Mouse (Mus musculus): ENCODE data around the gene Trub1. TPM values are rescaled to one million over a fixed set of nuclear protein-coding genes. Genes with fewer than 3 reads are reported as not detected.

The Trub1 gene
- polyA plus RNA-seq, 1 experiment from 2014 or later: 14.6 TPM

- no peak overlapping the region for H3K4me2 ChIP-seq
- H3K9me3 ChIP-seq (replicated peaks): no peaks in the 10 kb centered on the region
- no peak overlapping the region for H3K27ac ChIP-seq
- H3K4me3 ChIP-seq: no peak overlapping the region
- H3K27me3 ChIP-seq (replicated peaks): no peaks in the 10 kb centered on the region
- ATAC-seq: no peak
- H3K9ac ChIP-seq: no peak overlapping the region
- 76% methylated on average over 25 of the region's 25 CpGs for WGBS (ENCODE audit: insufficient replicate concordance)
- no peaks in the 10 kb centered on the region for H3K4me1 ChIP-seq
- H3K36me3 ChIP-seq: no peaks in the 10 kb centered on the region
These were observed 52.6 kb downstream of the Trub1 start for GRCm38 (mm10) chr19:57505048-57505932.

- Histone ChIP-seq H3K36me3 (no peaks in the 10 kb centered on the region), H3K4me3 (no peak overlapping the region), H3K9ac (no peak overlapping the region), H3K9me3 (replicated peaks) (no peaks in the 10 kb centered on the region), H3K27ac (no peak overlapping the region), H3K4me1 (no peaks in the 10 kb centered on the region), H3K27me3 (replicated peaks) (no peaks in the 10 kb centered on the region), H3K4me2 (no peak overlapping the region)
- no peak for ATAC-seq
- 64% methylated on average over 5 of the region's 5 CpGs for WGBS (ENCODE audit: insufficient replicate concordance)
These were observed 53.9 kb downstream of the Trub1 start for GRCm38 (mm10) chr19:57506591-57506990.

GRCm38 (mm10) chr19:57508261-57508788 lies 55.6 kb downstream of the Trub1 start:
- no peak overlapping the region for H3K27ac ChIP-seq
- no peak overlapping the region for H3K9ac ChIP-seq
- WGBS (ENCODE audit: insufficient replicate concordance): 76% methylated on average over 11 of the region's 11 CpGs
- H3K4me2 ChIP-seq: no peak overlapping the region
- H3K4me3 ChIP-seq: no peak overlapping the region
- no peaks in the 10 kb centered on the region for H3K9me3 ChIP-seq (replicated peaks)
- no peaks in the 10 kb centered on the region; the same call in 1 of the 2 replicates for H3K4me1 ChIP-seq
- no peak for ATAC-seq
- no peaks in the 10 kb centered on the region for H3K27me3 ChIP-seq (replicated peaks)
- H3K36me3 ChIP-seq: no peaks in the 10 kb centered on the region

- H3K27ac ChIP-seq: no peak overlapping the region
- H3K4me2 ChIP-seq: no peak overlapping the region
- H3K4me1 ChIP-seq: no peaks in the 10 kb centered on the region; the same call in 1 of the 2 replicates
- WGBS (ENCODE audit: insufficient replicate concordance): 46% methylated on average over 14 of the region's 14 CpGs
- no peak for ATAC-seq
- no peaks in the 10 kb centered on the region for H3K9me3 ChIP-seq (replicated peaks)
- no peaks in the 10 kb centered on the region for H3K36me3 ChIP-seq
- H3K27me3 ChIP-seq (replicated peaks): no peaks in the 10 kb centered on the region
- no peak overlapping the region for H3K4me3 ChIP-seq
- no peak overlapping the region for H3K9ac ChIP-seq
These were observed 57.1 kb downstream of the Trub1 start for GRCm38 (mm10) chr19:57509758-57510319.

GRCm38 (mm10) chr19:57510836-57511235 lies 58.1 kb downstream of the Trub1 start:
- H3K4me2 ChIP-seq: no peak overlapping the region
- no peak overlapping the region for H3K4me3 ChIP-seq
- H3K4me1 ChIP-seq: no peaks in the 10 kb centered on the region; the same call in 1 of the 2 replicates
- H3K9me3 ChIP-seq (replicated peaks): no peaks in the 10 kb centered on the region
- no peak overlapping the region for H3K27ac ChIP-seq
- no peaks in the 10 kb centered on the region for H3K36me3 ChIP-seq
- H3K27me3 ChIP-seq (replicated peaks): no peaks in the 10 kb centered on the region
- no peak for ATAC-seq
- 85% methylated on average over 11 of the region's 11 CpGs for WGBS (ENCODE audit: insufficient replicate concordance)
- H3K9ac ChIP-seq: no peak overlapping the region

- Histone ChIP-seq H3K4me1 (no peaks in the 10 kb centered on the region; the same call in 1 of the 2 replicates), H3K4me2 (no peak overlapping the region), H3K9ac (no peak overlapping the region), H3K27ac (no peak overlapping the region), H3K4me3 (no peak overlapping the region), H3K9me3 (replicated peaks) (no peaks in the 10 kb centered on the region), H3K27me3 (replicated peaks) (no peaks in the 10 kb centered on the region), H3K36me3 (no peaks in the 10 kb centered on the region)
- 72% methylated on average over 9 of the region's 9 CpGs for WGBS (ENCODE audit: insufficient replicate concordance)
- no peak for ATAC-seq
These were observed 60.4 kb downstream of the Trub1 start for GRCm38 (mm10) chr19:57513123-57513522.

- H3K4me2 ChIP-seq: no peak overlapping the region
- H3K27me3 ChIP-seq (replicated peaks): no peaks in the 10 kb centered on the region
- no peak overlapping the region for H3K4me3 ChIP-seq
- no peaks in the 10 kb centered on the region for H3K36me3 ChIP-seq
- H3K9me3 ChIP-seq (replicated peaks): no peaks in the 10 kb centered on the region
- H3K4me1 ChIP-seq: no peaks in the 10 kb centered on the region
- ATAC-seq: no peak
- no peak overlapping the region for H3K9ac ChIP-seq
- no peak overlapping the region for H3K27ac ChIP-seq
These were observed 69.0 kb downstream of the Trub1 start for GRCm38 (mm10) chr19:57521721-57522120.

GRCm38 (mm10) chr19:57523363-57523762 lies 70.7 kb downstream of the Trub1 start:
- Histone ChIP-seq H3K27ac (no peak overlapping the region), H3K9me3 (replicated peaks) (no peaks in the 10 kb centered on the region), H3K4me3 (no peak overlapping the region), H3K27me3 (replicated peaks) (no peaks in the 10 kb centered on the region), H3K4me1 (no peaks in the 10 kb centered on the region), H3K9ac (no peak overlapping the region), H3K36me3 (no peaks in the 10 kb centered on the region), H3K4me2 (no peak overlapping the region)
- 70% methylated on average over 17 of the region's 17 CpGs for WGBS (ENCODE audit: insufficient replicate concordance)
- ATAC-seq: no peak

- H3K36me3 ChIP-seq: no peaks in the 10 kb centered on the region
- no peak overlapping the region for H3K27ac ChIP-seq
- no peak overlapping the region for H3K4me2 ChIP-seq
- H3K9me3 ChIP-seq (replicated peaks): no peaks in the 10 kb centered on the region
- 65% methylated on average over 2 of the region's 2 CpGs for WGBS (ENCODE audit: insufficient replicate concordance)
- H3K27me3 ChIP-seq (replicated peaks): no peaks in the 10 kb centered on the region
- H3K4me1 ChIP-seq: no peaks in the 10 kb centered on the region
- no peak overlapping the region for H3K9ac ChIP-seq
- no peak overlapping the region for H3K4me3 ChIP-seq
- no peak for ATAC-seq
These were observed 73.0 kb downstream of the Trub1 start for GRCm38 (mm10) chr19:57525693-57526092.

- H3K27ac ChIP-seq: no peak overlapping the region
- no peak overlapping the region for H3K4me3 ChIP-seq
- H3K9ac ChIP-seq: no peak overlapping the region
- 59% methylated on average over 4 of the region's 4 CpGs for WGBS (ENCODE audit: insufficient replicate concordance)
- H3K4me2 ChIP-seq: no peak overlapping the region
- H3K9me3 ChIP-seq (replicated peaks): no peaks in the 10 kb centered on the region
- H3K4me1 ChIP-seq: no peaks in the 10 kb centered on the region
- no peaks in the 10 kb centered on the region for H3K36me3 ChIP-seq
- no peaks in the 10 kb centered on the region for H3K27me3 ChIP-seq (replicated peaks)
- ATAC-seq: no peak
These were observed 77.5 kb downstream of the Trub1 start for GRCm38 (mm10) chr19:57530212-57530611.

GRCm38 (mm10) chr19:57534262-57534661 lies 81.5 kb downstream of the Trub1 start:
- Histone ChIP-seq H3K36me3 (no peaks in the 10 kb centered on the region), H3K27ac (no peak overlapping the region), H3K27me3 (replicated peaks) (no peaks in the 10 kb centered on the region), H3K9me3 (replicated peaks) (no peaks in the 10 kb centered on the region), H3K9ac (no peak overlapping the region), H3K4me1 (no peaks in the 10 kb centered on the region), H3K4me2 (no peak overlapping the region), H3K4me3 (no peak overlapping the region)
- ATAC-seq: no peak
- 68% methylated on average over 7 of the region's 7 CpGs for WGBS (ENCODE audit: insufficient replicate concordance)

GRCm38 (mm10) chr19:57536512-57536911 lies 83.8 kb downstream of the Trub1 start:
- H3K9ac ChIP-seq: no peak overlapping the region
- H3K4me3 ChIP-seq: no peak overlapping the region
- 65% methylated on average over 5 of the region's 5 CpGs for WGBS (ENCODE audit: insufficient replicate concordance)
- ATAC-seq: no peak
- no peaks in the 10 kb centered on the region; the same call in 1 of the 2 replicates for H3K4me1 ChIP-seq
- no peaks in the 10 kb centered on the region for H3K9me3 ChIP-seq (replicated peaks)
- no peak overlapping the region for H3K4me2 ChIP-seq
- no peaks in the 10 kb centered on the region for H3K27me3 ChIP-seq (replicated peaks)
- H3K36me3 ChIP-seq: no peaks in the 10 kb centered on the region
- no peak overlapping the region for H3K27ac ChIP-seq

Measured in liver, embryonic 12.5 days (tissue).